Mouse (Mus musculus): ENCODE data around the gene Olfr429.

The Olfr429 gene

GRCm38 (mm10) chr1:174084031-174084430, at the start of gene Olfr429:
Gene Olfr429, plus strand, starts transcription at chr1:174084331.
- no peak for TF ChIP-seq GATA4 (IDR thresholded peaks at IDR 0.05; ENCODE audit: insufficient replicate concordance, low read length)

GRCm38 (mm10) chr1:174035841-174036240, 48.3 kb upstream of the Olfr429 start:
- TF ChIP-seq GATA4 (IDR thresholded peaks at IDR 0.05; ENCODE audit: insufficient replicate concordance, low read length): no peak

GRCm38 (mm10) chr1:174038480-174038879, 45.7 kb upstream of the Olfr429 start:
- no peak for TF ChIP-seq GATA4 (IDR thresholded peaks at IDR 0.05; ENCODE audit: insufficient replicate concordance, low read length)

- TF ChIP-seq GATA4 (IDR thresholded peaks at IDR 0.05; ENCODE audit: insufficient replicate concordance, low read length): no peak
These were observed 43.5 kb upstream of the Olfr429 start, which contains the start of gene Olfr433 for GRCm38 (mm10) chr1:174040523-174041177. Gene Olfr433, plus strand, starts transcription at chr1:174040705.

GRCm38 (mm10) chr1:174044431-174044830, 39.7 kb upstream of the Olfr429 start:
- no peak for TF ChIP-seq GATA4 (IDR thresholded peaks at IDR 0.05; ENCODE audit: insufficient replicate concordance, low read length)

- TF ChIP-seq GATA4 (IDR thresholded peaks at IDR 0.05; ENCODE audit: insufficient replicate concordance, low read length): no peak
These were observed 35.2 kb upstream of the Olfr429 start, which contains the start of gene Olfr432 for GRCm38 (mm10) chr1:174048893-174049292. Gene Olfr432, plus strand, starts transcription at chr1:174049205.

GRCm38 (mm10) chr1:174050532-174050931, 33.6 kb upstream of the Olfr429 start:
- no peak for TF ChIP-seq GATA4 (IDR thresholded peaks at IDR 0.05; ENCODE audit: insufficient replicate concordance, low read length)

- TF ChIP-seq GATA4 (IDR thresholded peaks at IDR 0.05; ENCODE audit: insufficient replicate concordance, low read length): no peak
These were observed 32.6 kb upstream of the Olfr429 start for GRCm38 (mm10) chr1:174051515-174051914.

- no peak for TF ChIP-seq GATA4 (IDR thresholded peaks at IDR 0.05; ENCODE audit: insufficient replicate concordance, low read length)
These were observed 32.1 kb upstream of the Olfr429 start for GRCm38 (mm10) chr1:174051931-174052536.

- no peak for TF ChIP-seq GATA4 (IDR thresholded peaks at IDR 0.05; ENCODE audit: insufficient replicate concordance, low read length)
These were observed 31.1 kb upstream of the Olfr429 start for GRCm38 (mm10) chr1:174052981-174053380.

- TF ChIP-seq GATA4 (IDR thresholded peaks at IDR 0.05; ENCODE audit: insufficient replicate concordance, low read length): no peak
These were observed 28.9 kb upstream of the Olfr429 start for GRCm38 (mm10) chr1:174055248-174055647.

- TF ChIP-seq GATA4 (IDR thresholded peaks at IDR 0.05; ENCODE audit: insufficient replicate concordance, low read length): no peak
These were observed 17.8 kb upstream of the Olfr429 start, which contains the start of gene Olfr430 for GRCm38 (mm10) chr1:174066305-174066704. Gene Olfr430, plus strand, starts transcription at chr1:174066605.

- no peak for TF ChIP-seq GATA4 (IDR thresholded peaks at IDR 0.05; ENCODE audit: insufficient replicate concordance, low read length)
These were observed 12.5 kb downstream of the Olfr429 start, which contains the start of gene Olfr427 for GRCm38 (mm10) chr1:174096591-174096990. Gene Olfr427, plus strand, starts transcription at chr1:174096891.

- no peak for TF ChIP-seq GATA4 (IDR thresholded peaks at IDR 0.05; ENCODE audit: insufficient replicate concordance, low read length)
These were observed 19.6 kb downstream of the Olfr429 start for GRCm38 (mm10) chr1:174103735-174104134.

GRCm38 (mm10) chr1:174121062-174121461, 36.9 kb downstream of the Olfr429 start, which contains the start of gene Olfr231:
Gene Olfr231, minus strand, starts transcription at chr1:174121162.
- TF ChIP-seq GATA4 (IDR thresholded peaks at IDR 0.05; ENCODE audit: insufficient replicate concordance, low read length): no peak

GRCm38 (mm10) chr1:174131217-174131616, 47.1 kb downstream of the Olfr429 start, which contains the start of gene Olfr424:
Gene Olfr424, plus strand, starts transcription at chr1:174131517.
- no peak for TF ChIP-seq GATA4 (IDR thresholded peaks at IDR 0.05; ENCODE audit: insufficient replicate concordance, low read length)

All from liver, adult (tissue).